Mouse (Mus musculus): ENCODE results near the gene Sp6.
A peak's percentile ranks its signal among the peaks of the same experiment; 100 is the strongest.

Gene Sp6

DNA sequence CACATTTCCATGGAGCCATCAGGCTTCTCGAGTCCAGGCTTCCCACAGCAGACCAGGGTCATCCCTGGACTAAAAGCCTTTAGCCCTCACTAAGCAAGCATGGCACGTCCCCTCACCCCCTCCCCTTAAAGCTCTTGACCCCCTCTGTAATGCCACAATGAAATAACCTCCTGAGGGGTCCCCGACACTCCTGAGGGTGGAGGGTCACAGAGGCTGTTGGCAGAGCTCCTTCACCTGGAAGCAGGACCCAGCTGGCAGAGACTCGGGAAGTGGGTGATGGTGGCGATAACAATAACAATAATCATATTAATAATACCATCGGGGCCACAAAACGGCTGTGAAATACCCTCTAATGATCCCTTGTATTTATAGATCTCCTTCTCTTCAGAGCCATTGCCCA lies 30.3 kb upstream of the Sp6 start, which contains the start of gene Sp2:
TSS of gene Sp2 (minus strand) at position 101 of the 400 bp plus-strand sequence.
- DNase-seq, result no peak

DNA sequence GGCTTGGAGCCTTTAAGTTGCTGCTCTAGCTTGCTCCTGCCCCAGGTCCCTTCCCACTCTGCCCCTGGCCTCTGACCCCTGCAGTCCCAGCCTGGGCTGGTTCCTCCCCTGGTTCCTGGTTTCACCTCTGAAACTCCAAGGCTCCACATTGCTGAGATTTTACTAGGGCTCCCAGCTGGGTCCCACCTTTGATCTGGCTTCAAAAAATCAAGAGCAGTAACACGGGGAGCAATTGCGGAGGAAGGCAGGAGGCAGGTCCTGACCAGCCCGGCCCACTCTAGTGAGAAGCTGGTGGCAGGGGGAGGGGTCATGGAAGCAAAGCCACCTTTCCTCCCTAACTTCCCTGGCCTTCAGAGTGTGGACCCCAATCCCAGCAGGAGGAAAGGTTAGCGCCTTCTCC lies 28.3 kb upstream of the Sp6 start:
- no peak for DNase-seq

GRCm38 (mm10) chr11:96986463-96986862 lies 26.7 kb upstream of the Sp6 start:
- no peak for DNase-seq

GRCm38 (mm10) chr11:96987873-96988655 lies 25.1 kb upstream of the Sp6 start:
- DNase-seq, result no peak

DNA sequence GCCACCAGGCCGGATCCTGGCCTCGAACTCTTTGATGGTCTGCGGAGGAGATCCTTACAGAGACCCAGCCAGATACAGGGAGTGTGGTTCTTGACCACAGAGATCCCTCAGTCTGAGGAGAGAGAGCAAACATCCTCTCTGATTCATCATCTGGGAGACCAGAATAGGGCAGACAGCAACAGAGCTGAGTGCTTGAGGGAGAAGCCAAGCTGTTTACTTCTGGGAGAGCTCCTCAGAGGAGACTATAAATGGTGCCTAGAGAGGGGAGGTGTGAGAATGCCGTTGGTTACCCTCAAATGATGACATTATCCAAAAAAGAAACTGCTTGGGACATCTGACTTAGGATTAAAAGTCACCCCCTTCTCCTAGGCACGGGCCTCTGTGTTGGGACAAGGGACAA lies 21.7 kb upstream of the Sp6 start:
- DNase-seq, result no peak

GRCm38 (mm10) chr11:96992722-96993311 lies 20.4 kb upstream of the Sp6 start:
- DNase-seq, result no peak

DNA sequence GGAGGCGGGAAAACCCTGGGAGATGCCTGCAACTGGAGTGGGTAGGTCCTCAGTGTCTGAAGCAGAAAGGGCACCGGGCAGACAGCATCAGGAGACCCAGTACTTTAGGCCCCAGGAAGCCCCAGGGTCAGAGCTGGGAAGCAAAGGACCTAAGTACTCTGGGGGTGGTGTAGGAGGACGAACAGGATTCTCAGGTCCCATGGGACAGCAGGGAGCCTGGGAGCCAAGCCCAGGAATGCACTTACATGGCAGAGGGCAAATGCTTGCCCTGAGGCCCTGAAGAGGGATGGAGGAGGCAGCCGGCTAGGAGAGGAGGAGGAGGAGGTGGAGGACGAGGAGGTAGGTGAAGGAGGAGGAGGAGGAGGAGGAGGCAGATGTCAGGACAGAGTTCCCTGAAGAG lies 18.2 kb upstream of the Sp6 start:
- no peak for DNase-seq

GRCm38 (mm10) chr11:96995836-96996772 lies 17.1 kb upstream of the Sp6 start:
- DNase-seq, result no peak

DNA sequence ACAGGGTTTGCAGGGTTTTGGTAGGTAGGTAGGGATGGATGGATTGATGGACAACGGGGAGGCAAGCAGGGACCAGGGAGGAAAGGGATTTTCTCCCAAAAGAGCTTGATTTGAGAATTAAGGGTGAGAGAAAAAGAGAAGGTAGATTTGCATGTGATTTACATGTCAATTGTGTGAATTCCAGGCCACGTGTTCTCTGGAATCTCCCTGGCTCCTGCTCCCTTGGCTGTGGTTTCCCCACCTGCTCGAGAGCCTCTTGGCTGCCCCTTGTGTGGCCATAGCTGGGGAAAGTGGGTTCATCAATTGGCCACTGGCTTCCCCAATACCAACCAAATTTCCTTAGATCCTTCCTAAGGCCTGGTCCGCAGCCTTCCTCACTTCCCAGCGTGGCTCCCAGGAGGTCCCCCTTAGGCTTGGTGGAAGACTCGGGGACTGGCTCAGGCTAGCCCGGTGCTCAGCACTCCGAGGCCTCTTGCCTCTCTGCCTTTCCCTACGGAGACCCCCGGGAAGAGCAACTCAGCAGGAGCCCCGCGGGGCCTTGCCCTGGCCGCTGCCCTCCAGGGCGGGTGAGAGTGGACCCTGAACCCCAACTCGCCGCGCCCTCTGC lies 16.3 kb upstream of the Sp6 start:
- DNase-seq, result no peak

- peak; percentile 96 for DNase-seq
Observed at GRCm38 (mm10) chr11:96997380-96997956, 15.7 kb upstream of the Sp6 start.

GRCm38 (mm10) chr11:97003170-97003569 lies 10.0 kb upstream of the Sp6 start:
- DNase-seq, result no peak

DNA sequence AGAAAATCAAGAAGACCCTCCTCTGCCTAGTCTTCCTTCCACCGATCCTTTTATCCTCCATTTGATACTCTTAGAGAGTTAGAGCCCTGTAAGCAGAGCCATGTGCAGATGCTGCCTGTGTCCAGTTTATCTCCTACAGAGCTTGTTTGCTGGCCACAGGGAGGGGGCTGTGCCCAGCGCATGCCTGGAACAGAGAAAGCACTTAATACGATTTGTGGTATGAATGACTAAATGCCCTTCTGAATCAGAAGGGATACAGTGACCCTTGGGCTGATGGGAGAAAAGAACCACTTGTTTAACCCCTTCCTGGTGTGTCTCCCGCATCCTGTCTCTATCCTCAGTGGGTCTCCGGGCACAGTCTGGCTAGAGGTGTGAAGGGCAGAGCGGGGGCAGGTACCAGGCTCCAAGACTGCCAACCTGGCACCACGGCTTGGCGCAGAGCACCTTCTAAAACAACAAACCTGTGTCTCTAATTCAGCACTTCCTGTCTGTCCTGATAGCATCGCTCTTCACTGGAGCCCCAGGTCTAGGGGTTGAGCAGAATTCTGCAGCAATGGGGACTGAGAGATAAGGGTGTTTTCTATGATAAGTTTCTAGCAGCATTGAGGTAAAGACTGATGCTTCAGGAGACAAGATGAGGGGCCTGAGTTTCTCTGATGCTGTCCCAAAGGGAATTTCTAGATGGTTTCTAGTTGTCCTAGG lies 6.0 kb upstream of the Sp6 start:
- no peak for DNase-seq

GRCm38 (mm10) chr11:97009198-97009790 lies 3.9 kb upstream of the Sp6 start:
- no peak for DNase-seq

- no peak for DNase-seq
Observed at GRCm38 (mm10) chr11:97017696-97018582, 4.7 kb downstream of the Sp6 start.

DNA sequence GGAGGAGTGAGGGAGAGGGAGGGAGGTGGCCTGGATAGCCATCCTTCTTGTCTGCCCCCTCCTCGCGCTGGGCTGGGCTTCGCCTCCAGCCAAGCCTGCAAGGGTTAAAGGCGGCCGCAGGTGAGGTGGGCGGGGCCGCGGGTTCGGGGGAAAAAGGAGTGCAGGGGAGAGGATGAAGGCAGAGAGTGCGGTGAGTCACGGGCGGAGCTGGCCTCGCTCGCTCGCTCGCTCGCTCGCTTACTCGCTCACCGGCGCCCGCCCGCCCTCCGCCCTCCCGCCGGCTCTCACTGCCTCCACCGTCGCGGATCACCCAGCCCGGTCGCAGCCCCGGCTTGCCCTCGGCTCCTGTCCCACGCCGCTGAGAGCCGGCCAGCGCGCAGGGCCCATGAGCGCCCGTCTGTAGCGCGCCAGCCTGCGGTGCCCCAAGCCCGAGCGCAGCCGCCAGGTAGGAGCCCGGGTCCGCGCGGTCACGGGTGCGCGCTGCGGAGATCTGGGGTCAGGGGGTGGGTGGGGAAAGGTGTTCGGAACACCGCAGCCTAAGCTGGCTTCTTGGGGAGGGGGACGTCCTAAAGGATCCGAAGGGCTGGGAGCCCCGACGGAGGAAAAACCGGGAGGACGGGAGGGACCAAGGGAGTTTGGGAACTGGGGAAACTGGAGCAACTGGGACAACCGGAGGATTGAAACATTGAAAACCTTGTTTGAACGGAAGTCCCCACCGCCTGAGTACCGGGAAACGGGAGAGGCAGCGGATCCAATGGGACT lies 5.6 kb downstream of the Sp6 start:
- DNase-seq, result no peak

GRCm38 (mm10) chr11:97019345-97019708 lies 6.1 kb downstream of the Sp6 start:
- no peak for DNase-seq

DNA sequence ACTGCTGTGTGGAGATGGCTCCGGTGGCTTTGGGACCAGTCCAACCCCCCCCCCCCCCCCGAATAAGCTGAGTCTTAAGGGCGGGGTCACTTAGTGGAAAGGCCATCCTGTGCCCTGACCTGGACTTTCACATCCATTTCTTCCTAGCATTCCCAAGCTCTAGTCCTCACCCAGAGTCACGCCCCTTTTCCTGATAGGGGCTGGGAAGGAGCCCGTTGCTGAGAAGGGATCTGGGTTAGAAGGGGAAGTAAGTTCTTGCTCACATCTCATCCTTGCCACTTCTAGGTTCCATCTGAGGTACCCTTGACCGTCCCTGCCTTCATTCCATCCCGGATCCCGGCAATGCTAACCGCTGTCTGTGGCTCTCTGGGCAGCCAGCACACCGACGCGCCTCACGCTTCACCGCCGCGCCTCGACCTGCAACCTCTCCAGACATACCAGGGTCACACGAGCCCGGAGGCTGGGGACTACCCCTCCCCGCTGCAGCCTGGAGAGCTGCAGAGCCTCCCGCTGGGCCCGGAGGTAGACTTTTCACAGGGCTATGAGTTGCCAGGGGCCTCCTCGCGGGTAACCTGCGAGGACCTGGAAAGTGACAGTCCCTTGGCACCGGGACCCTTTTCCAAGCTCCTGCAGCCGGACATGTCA lies 8.0 kb downstream of the Sp6 start:
- no peak for DNase-seq

DNA sequence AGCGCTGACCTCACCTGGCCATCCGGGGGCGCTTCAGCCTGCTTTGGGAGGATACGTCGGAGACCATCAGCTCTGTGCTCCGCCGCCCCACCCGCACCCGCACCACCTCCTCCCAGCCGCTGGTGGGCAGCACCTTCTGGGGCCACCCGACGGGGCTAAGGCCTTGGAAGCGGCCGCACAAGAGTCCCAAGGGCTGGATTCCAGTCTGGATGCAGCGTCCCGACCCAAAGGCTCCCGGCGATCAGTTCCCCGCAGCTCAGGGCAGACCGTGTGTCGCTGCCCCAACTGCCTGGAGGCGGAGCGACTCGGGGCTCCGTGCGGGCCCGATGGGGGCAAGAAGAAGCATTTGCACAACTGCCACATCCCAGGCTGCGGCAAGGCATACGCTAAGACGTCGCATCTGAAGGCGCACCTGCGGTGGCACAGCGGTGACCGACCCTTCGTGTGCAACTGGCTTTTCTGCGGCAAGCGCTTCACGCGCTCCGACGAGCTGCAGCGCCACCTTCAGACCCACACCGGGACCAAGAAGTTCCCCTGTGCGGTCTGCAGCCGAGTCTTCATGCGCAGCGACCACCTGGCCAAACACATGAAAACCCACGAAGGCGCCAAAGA lies 8.8 kb downstream of the Sp6 start:
- peak; percentile 97 for DNase-seq

- DNase-seq, result no peak
Observed at GRCm38 (mm10) chr11:97024977-97025376, 11.8 kb downstream of the Sp6 start.
